Mouse (Mus musculus): ENCODE data around the gene Zdhhc5.

The Zdhhc5 gene

GRCm38 (mm10) chr2:84647051-84647568 is 67.9 kb downstream of the Zdhhc5 start:
- no peak for ATAC-seq (ENCODE audit: low TSS enrichment)

- no peak for ATAC-seq (ENCODE audit: low TSS enrichment)
Observed at GRCm38 (mm10) chr2:84646138-84646537, 68.8 kb downstream of the Zdhhc5 start.

GRCm38 (mm10) chr2:84640833-84641232 is 74.1 kb downstream of the Zdhhc5 start:
- no peak for ATAC-seq (ENCODE audit: low TSS enrichment)

- ATAC-seq (ENCODE audit: low TSS enrichment): no peak
Observed at GRCm38 (mm10) chr2:84638428-84639220, 76.4 kb downstream of the Zdhhc5 start.

Measured in frontal cortex, adult (tissue).